Mouse (Mus musculus) brain, embryonic 14.5 days (tissue): ENCODE data around the gene Chst8.

ENCODE experiments used
- CTCF ChIP-seq: fragments of 200-500 bp; IDR thresholded peaks from 2 replicates; pipeline ENCODE4 v1.5.1; 2012; ENCODE audit warnings: inconsistent platforms, mild to moderate bottlenecking, moderate library complexity, borderline replicate concordance; ENCODE audit not compliant: insufficient read depth, insufficient read length; ENCODE audit errors: extremely low read depth
- POLR2A ChIP-seq: fragments of 200-500 bp; IDR thresholded peaks from 2 replicates; pipeline ENCODE4 v1.6.1; 2012; ENCODE audit warnings: mild to moderate bottlenecking, inconsistent platforms, borderline replicate concordance; ENCODE audit not compliant: poor library complexity, insufficient read depth, insufficient read length, severe bottlenecking; ENCODE audit errors: extremely low read depth

DNA sequence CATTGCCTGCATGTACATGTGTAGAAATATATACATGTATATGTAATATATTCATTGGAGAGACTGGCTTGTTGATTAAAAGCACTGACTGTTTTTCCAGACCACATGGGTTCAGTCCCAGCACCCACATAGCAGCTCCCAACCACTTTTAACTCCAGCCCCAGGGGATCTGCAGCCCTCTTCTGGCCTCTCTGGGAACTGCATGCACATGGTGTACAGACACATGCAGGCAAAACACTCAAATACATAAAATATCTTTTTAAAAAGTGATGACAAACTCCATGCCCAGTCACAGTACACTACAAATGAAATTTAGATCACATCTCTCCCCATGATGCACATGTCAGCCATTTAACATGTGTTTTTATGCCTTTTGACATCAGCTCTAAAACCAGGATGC, 30.5 kb downstream of the Chst8 start:
- TF ChIP-seq CTCF (peak; percentile 29; the same call in 1 of the 2 replicates), POLR2A (no peak)
